Mouse (Mus musculus) intestine, postnatal 0 days (tissue): Measurements from ENCODE around the gene Ccdc194. TPM values are rescaled to one million over a fixed set of nuclear protein-coding genes. Genes with fewer than 3 reads are reported as not detected.

Experiments used
- ATAC-seq: fragments of 200-750 bp; cut with Nextera tagmentation; 2 replicates; pipeline ENCODE4 v1.8.0; 2017; ENCODE audit warnings: mild to moderate bottlenecking, moderate TSS enrichment, moderate library complexity
- H3K27ac ChIP-seq: fragments of 300-500 bp; sonication (generic); 2 replicates; pipeline ENCODE4 v1.5.1; 2014; ENCODE audit warnings: mild to moderate bottlenecking, low read depth, low read length, moderate library complexity
- H3K27me3 ChIP-seq: fragments of 300-500 bp; sonication (generic); replicated peaks from 2 replicates; pipeline ENCODE4 v1.6.1; 2014; ENCODE audit warnings: low read length, mixed read lengths; ENCODE audit not compliant: control insufficient read depth, insufficient read depth
- H3K36me3 ChIP-seq: fragments of 300-500 bp; sonication (generic); 2 replicates; pipeline ENCODE4 v1.6.1; 2014; ENCODE audit warnings: mild to moderate bottlenecking, moderate library complexity; ENCODE audit not compliant: control insufficient read depth, insufficient read depth
- H3K4me1 ChIP-seq: fragments of 300-500 bp; sonication (generic); replicated peaks from 2 replicates; pipeline ENCODE4 v1.6.1; 2014; ENCODE audit warnings: antibody characterized with exemption, low read length, mixed read lengths; ENCODE audit not compliant: control insufficient read depth, insufficient read depth
- H3K4me2 ChIP-seq: fragments of 300-500 bp; sonication (generic); replicated peaks from 2 replicates; pipeline ENCODE4 v1.6.1; 2014; ENCODE audit warnings: low read depth, mild to moderate bottlenecking, moderate library complexity
- H3K4me3 ChIP-seq: fragments of 300-500 bp; sonication (generic); 2 replicates; pipeline ENCODE4 v1.5.1; 2014; ENCODE audit warnings: low read depth, low read length
- H3K9ac ChIP-seq: fragments of 300-500 bp; sonication (generic); 2 replicates; pipeline ENCODE4 v1.6.1; 2014; ENCODE audit warnings: mild to moderate bottlenecking, low read depth, low read length
- H3K9me3 ChIP-seq: fragments of 300-500 bp; sonication (generic); 2 replicates; pipeline ENCODE4 v1.6.1; 2016; ENCODE audit warnings: mixed run types; ENCODE audit not compliant: control insufficient read depth
- CTCF ChIP-seq: sonication (generic); IDR thresholded peaks from 2 replicates; pipeline ENCODE4 v1.5.1; 2016; ENCODE audit warnings: low read depth, mild to moderate bottlenecking, control low read depth, antibody characterized with exemption, moderate library complexity
- WGBS: fragments of 180-500 bp; shearing (Covaris S2); extraction: QIAGEN DNeasy Blood & Tissue Kit; methylation state at CpG from one replicate; pipeline ENCODE4 v1.1.7; 2014; 5-methylcytosine and 5-hydroxymethylcytosine counted together
- polyA plus RNA-seq: library from polyadenylated mRNA; unstranded; fragments of >200 nt; fragmentation: Nextera tagmentation; extraction: Ambion mirVana; gene quantifications from 2 replicates; pipeline ENCODE4 v1.2.1, GENCODE M21; 2015

Gene Ccdc194
- polyA plus RNA-seq, result 0.08 TPM in 1 of 2 replicates, not detected in the other

DNA sequence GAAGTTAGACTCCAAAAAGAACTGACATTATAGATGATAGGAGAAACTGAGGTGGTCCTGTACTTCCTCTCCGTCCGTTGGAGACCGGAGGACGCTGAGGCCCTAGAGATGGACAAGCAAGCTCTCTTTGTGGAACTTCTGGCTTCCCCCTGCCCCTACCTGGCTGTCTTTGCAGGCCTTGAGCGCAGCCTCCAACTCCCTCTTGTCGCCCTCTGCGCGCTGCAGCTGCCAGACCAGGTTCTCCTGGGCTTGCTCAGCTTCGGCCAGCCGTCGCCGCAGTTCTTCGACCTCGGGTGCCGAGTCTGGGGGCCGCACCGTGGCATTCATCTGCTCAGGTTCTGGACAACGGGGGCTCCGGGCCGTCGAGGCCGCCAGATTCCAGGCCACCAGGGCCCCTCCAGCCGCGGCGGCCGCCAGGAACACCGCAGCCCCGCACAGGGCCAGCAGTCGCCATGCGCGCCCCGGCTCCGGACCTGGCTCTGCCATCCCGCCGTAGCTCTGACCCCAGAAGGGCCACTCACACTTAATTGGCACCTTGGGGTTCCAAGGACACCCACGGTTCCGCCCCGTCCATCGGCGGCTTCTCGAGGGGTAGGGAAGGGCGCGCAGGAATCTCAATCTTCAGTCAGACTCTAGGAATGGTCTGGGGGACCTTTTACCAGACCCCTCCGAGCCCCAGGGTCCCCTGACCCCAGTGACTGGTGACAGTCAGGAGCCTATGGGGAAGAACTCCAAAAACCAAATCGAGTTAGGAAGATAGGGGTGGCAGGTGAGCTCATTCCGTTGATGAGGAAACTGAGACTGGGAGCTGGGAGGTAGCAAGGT lies at the start of gene Ccdc194:
Gene Ccdc194 (minus strand): TSS at position 486 of the 825 bp plus-strand sequence.
- WGBS, result 16% methylated on average over 46 of the region's 46 CpGs
- Histone ChIP-seq H3K4me3 (peak within 1 kb of the TSS; percentile 2; the same call in 1 of the 2 replicates), H3K4me1 (no peaks in the 10 kb centered on the region), H3K36me3 (no peaks in the 10 kb centered on the region), H3K27me3 (peaks cover 20% of the 10 kb centered on the region), H3K27ac (no peak within 1 kb of the TSS), H3K4me2 (peak within 1 kb of the TSS; percentile 17; the same call in 1 of the 2 replicates), H3K9ac (no peak within 1 kb of the TSS), H3K9me3 (no peaks in the 10 kb centered on the region)
- no peak for TF ChIP-seq CTCF
- no peak for ATAC-seq

DNA sequence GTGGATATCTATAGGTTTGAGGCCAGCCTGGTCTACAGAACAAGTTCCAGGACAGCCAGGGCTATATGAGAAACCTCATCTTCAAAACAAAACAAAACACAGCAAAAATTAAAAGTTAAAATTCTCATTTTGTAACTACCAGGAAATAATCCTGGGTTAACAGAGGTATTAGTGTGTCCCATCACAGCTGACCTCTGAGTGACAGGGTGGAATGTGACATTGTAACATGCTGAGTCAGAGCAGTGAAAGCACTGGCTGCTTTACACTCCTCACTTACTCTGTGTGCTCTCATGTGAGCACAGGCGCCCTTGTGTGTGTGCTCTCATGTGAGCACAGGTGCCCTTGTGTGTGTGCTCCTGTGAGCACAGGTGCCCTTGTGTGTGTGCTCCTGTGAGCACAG lies 49.5 kb upstream of the Ccdc194 start:
- Histone ChIP-seq H3K9me3 (no peaks in the 10 kb centered on the region), H3K9ac (no peak overlapping the region), H3K4me2 (no peak overlapping the region), H3K4me3 (no peak overlapping the region), H3K4me1 (peaks cover 2% of the 10 kb centered on the region; the same call in 1 of the 2 replicates), H3K36me3 (no peaks in the 10 kb centered on the region), H3K27ac (no peak overlapping the region), H3K27me3 (no peaks in the 10 kb centered on the region)
- no peak for ATAC-seq
- 46% methylated on average over 1 of the region's 1 CpGs for WGBS
- TF ChIP-seq CTCF, result no peak

DNA sequence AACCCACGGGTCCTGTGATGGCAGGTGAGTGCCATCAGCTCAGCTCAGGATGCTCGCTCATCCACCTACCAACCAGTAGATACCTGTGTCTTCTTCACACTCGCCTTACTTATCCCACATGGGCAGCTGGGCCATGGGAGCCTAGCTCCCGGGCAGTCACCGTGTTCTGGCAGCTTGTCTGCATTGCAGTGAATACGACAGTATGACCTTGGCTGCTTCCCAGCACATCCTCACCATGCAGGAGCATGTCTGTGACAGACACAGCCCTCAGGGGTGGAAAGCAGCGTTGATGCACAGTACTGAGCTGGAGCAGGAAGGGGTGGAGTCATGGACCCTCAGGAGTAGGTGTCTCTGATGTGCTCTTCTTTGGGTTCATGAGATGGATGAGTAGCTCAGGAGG lies 48.9 kb upstream of the Ccdc194 start:
- Histone ChIP-seq H3K9ac (no peak overlapping the region), H3K9me3 (no peaks in the 10 kb centered on the region), H3K36me3 (no peaks in the 10 kb centered on the region), H3K4me2 (no peak overlapping the region), H3K4me3 (no peak overlapping the region), H3K27me3 (no peaks in the 10 kb centered on the region), H3K4me1 (peaks cover 2% of the 10 kb centered on the region; the same call in 1 of the 2 replicates), H3K27ac (no peak overlapping the region)
- TF ChIP-seq CTCF, result no peak
- WGBS, result 78% methylated on average over 7 of the region's 7 CpGs
- ATAC-seq, result no peak

DNA sequence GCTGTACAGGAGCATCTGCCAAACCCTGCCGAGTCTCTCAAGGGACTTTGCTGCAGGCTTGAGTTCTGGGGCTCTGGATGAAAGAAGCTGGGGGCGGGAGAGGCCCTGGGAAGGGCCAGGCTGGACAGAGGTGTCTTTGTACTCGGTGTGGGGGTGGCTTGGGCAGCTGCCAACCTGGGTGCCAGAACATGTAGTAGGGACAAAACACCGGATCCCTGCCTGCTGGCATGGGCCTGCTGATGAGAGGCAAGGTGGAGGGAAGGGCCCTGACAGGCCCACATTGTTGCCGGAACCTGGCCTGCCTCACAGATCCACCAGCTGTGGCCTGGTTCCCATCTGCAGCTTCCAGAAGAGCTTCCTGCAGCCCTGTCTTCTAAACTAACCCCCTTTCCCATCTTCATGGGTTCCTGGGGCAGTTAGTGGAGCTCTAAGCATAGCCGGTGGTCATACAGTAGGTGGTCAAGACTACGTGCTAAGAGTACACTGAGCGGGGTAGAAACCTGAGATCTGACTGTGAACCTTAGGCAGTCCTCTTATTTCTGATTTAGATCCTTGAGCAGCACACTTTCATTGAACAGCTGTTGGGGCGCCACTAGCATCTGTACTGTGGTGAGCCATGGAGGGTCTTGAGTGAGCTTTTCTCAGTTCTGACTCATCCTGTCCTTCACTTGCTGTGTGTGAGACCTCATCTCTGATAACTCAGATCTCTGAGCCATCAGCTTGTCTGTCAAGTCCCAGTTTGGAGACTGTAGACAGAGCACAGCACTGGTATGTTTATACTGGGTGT lies 47.5 kb upstream of the Ccdc194 start:
- ATAC-seq, result no peak
- Histone ChIP-seq H3K4me1 (peaks cover 2% of the 10 kb centered on the region), H3K9me3 (no peaks in the 10 kb centered on the region), H3K4me3 (no peak overlapping the region), H3K36me3 (no peaks in the 10 kb centered on the region), H3K27me3 (no peaks in the 10 kb centered on the region), H3K4me2 (no peak overlapping the region), H3K9ac (no peak overlapping the region), H3K27ac (no peak overlapping the region)
- TF ChIP-seq CTCF, result no peak
- 71% methylated on average over 9 of the region's 9 CpGs for WGBS

DNA sequence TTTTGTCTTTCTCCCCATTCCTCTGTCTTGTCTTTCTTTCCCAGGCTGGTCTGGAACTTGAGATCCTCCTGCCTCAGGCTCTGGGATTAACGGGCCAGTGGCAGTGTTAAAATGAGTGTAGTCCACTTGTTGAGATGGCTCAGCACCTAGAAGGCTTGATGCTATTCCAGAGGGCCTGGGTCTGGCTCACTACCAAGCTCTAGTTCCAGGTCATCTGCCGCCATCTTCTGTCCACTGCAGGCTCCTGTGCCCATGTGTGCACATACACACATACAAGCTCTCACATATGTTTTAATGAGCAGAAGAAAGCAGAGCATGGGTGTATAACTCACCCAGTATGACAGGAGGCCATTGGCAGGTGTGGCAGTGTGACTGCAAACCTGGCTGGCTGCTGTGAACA lies 46.6 kb upstream of the Ccdc194 start:
- H3K4me2 ChIP-seq, result no peak overlapping the region
- ATAC-seq, result no peak
- WGBS, result 84% methylated on average over 2 of the region's 2 CpGs
- H3K4me1 ChIP-seq, result peaks cover 2% of the 10 kb centered on the region
- H3K9me3 ChIP-seq, result no peaks in the 10 kb centered on the region
- H3K9ac ChIP-seq, result no peak overlapping the region
- no peaks in the 10 kb centered on the region for H3K27me3 ChIP-seq
- no peak overlapping the region for H3K4me3 ChIP-seq
- H3K36me3 ChIP-seq, result no peaks in the 10 kb centered on the region
- no peak overlapping the region for H3K27ac ChIP-seq
- peak; percentile 19; the same call in 1 of the 2 replicates for TF ChIP-seq CTCF

DNA sequence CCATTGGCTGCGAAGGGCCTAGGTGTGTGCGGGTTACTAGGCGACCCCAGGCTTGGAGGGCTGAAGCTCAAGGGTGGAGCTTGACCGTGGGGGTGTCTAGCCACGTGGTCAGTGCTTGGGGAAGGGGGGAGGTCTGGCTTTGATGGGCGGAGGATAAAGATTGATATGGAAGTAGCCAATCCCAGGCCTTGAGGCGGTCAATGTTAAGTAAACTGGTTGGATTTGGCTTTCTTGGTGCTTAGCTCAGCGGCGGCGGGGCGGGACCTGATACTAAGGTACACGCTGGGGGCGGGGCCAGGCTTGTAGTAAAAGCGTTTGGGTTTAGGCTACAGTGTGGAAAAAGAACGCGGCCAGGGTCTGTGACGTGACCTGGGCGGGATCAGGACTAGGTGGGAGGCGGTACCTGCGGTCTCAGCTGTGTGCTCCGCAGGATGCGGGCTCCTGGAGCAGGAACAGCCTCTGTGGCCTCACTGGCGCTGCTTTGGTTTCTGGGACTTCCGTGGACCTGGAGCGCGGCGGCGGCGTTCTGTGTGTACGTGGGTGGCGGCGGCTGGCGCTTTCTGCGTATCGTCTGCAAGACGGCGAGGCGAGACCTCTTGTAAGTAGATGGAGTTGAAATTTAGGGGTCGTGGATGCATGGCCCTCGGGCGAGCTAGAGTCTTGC lies 44.9 kb upstream of the Ccdc194 start:
- H3K4me3 ChIP-seq, result peak overlapping the region; percentile 47
- no peaks in the 10 kb centered on the region for H3K9me3 ChIP-seq
- H3K27me3 ChIP-seq, result no peaks in the 10 kb centered on the region
- peak; percentile 36; the same call in 1 of the 2 replicates for TF ChIP-seq CTCF
- peak overlapping the region; percentile 60 for H3K9ac ChIP-seq
- 1% methylated on average over 41 of the region's 41 CpGs for whole genome bisulfite sequencing
- peaks cover 2% of the 10 kb centered on the region for H3K4me1 ChIP-seq
- ATAC-seq, result peak; percentile 86
- H3K27ac ChIP-seq, result peak overlapping the region; percentile 82
- H3K36me3 ChIP-seq, result no peaks in the 10 kb centered on the region
- H3K4me2 ChIP-seq, result peak overlapping the region; percentile 83
